Mouse (Mus musculus): ENCODE data around the gene Lrrc8e.

Gene Lrrc8e

GRCm38 (mm10) chr8:4226739-4227347, at the start of gene Lrrc8e:
Gene Lrrc8e (plus strand): TSS chr8:4226827.
- DNase-seq (ENCODE audit: low spot score): no peak

- DNase-seq (ENCODE audit: low spot score): no peak
These were observed 43.2 kb upstream of the Lrrc8e start for GRCm38 (mm10) chr8:4183409-4183808.

- DNase-seq (ENCODE audit: low spot score): no peak
These were observed 40.5 kb upstream of the Lrrc8e start for GRCm38 (mm10) chr8:4186151-4186550.

- DNase-seq (ENCODE audit: low spot score): peak; percentile 47
These were observed 38.0 kb upstream of the Lrrc8e start for GRCm38 (mm10) chr8:4188605-4189004.

- DNase-seq (ENCODE audit: low spot score): peak; percentile 78
These were observed 37.5 kb upstream of the Lrrc8e start for GRCm38 (mm10) chr8:4189031-4189722.

- DNase-seq (ENCODE audit: low spot score): no peak
These were observed 34.3 kb upstream of the Lrrc8e start for GRCm38 (mm10) chr8:4192305-4192704.

GRCm38 (mm10) chr8:4192807-4193587, 33.6 kb upstream of the Lrrc8e start:
- DNase-seq (ENCODE audit: low spot score): peak; percentile 76

GRCm38 (mm10) chr8:4193588-4193894, 33.1 kb upstream of the Lrrc8e start:
- no peak for DNase-seq (ENCODE audit: low spot score)

- DNase-seq (ENCODE audit: low spot score): no peak
These were observed 25.3 kb upstream of the Lrrc8e start for GRCm38 (mm10) chr8:4201321-4201720.

- DNase-seq (ENCODE audit: low spot score): no peak
These were observed 21.1 kb upstream of the Lrrc8e start for GRCm38 (mm10) chr8:4205246-4206123.

- DNase-seq (ENCODE audit: low spot score): peak; percentile 38
These were observed 20.2 kb upstream of the Lrrc8e start for GRCm38 (mm10) chr8:4206182-4207015.

GRCm38 (mm10) chr8:4207016-4207350, 19.6 kb upstream of the Lrrc8e start:
- no peak for DNase-seq (ENCODE audit: low spot score)

GRCm38 (mm10) chr8:4211097-4211496, 15.5 kb upstream of the Lrrc8e start:
- no peak for DNase-seq (ENCODE audit: low spot score)

GRCm38 (mm10) chr8:4212809-4213209, 13.8 kb upstream of the Lrrc8e start:
- no peak for DNase-seq (ENCODE audit: low spot score)

- DNase-seq (ENCODE audit: low spot score): no peak
These were observed 13.2 kb upstream of the Lrrc8e start for GRCm38 (mm10) chr8:4213210-4214005.

- peak; percentile 48 for DNase-seq (ENCODE audit: low spot score)
These were observed 12.3 kb upstream of the Lrrc8e start for GRCm38 (mm10) chr8:4214006-4214980.

- no peak for DNase-seq (ENCODE audit: low spot score)
These were observed 10.3 kb upstream of the Lrrc8e start for GRCm38 (mm10) chr8:4216296-4216695.

- no peak for DNase-seq (ENCODE audit: low spot score)
These were observed 9.6 kb upstream of the Lrrc8e start, which contains the start of gene Prr36 for GRCm38 (mm10) chr8:4216791-4217621. Gene Prr36 (minus strand): TSS chr8:4217459.
